Mouse (Mus musculus) midbrain, embryonic 15.5 days (tissue): ENCODE results near the gene Mmrn2. TPM values are rescaled to one million over a fixed set of nuclear protein-coding genes. Genes with fewer than 3 reads are reported as not detected.
A peak's percentile ranks its signal among the peaks of the same experiment; 100 is the strongest.

Experiments used
- ATAC-seq: fragments of 200-750 bp; cut with Nextera tagmentation; replicated peaks from 2 replicates; pipeline ENCODE4 v1.8.0; 2017; ENCODE audit warnings: moderate TSS enrichment
- H3K27ac ChIP-seq: fragments of 300-500 bp; sonication (generic); 2 replicates; pipeline ENCODE4 v1.5.1; 2015; ENCODE audit warnings: mild to moderate bottlenecking, inconsistent platforms
- H3K27me3 ChIP-seq: fragments of 300-500 bp; sonication (generic); replicated peaks from 2 replicates; pipeline ENCODE4 v1.6.1; 2015; ENCODE audit warnings: inconsistent platforms
- H3K36me3 ChIP-seq: fragments of 300-500 bp; sonication (generic); replicated peaks from 2 replicates; pipeline ENCODE4 v1.6.1; 2015; ENCODE audit warnings: inconsistent platforms
- H3K4me1 ChIP-seq: fragments of 300-500 bp; sonication (generic); 2 replicates; pipeline ENCODE4 v1.6.1; 2015; ENCODE audit warnings: inconsistent platforms
- H3K4me2 ChIP-seq: fragments of 300-500 bp; sonication (generic); 2 replicates; pipeline ENCODE4 v1.6.1; 2015; ENCODE audit warnings: inconsistent platforms, mild to moderate bottlenecking, moderate library complexity
- H3K4me3 ChIP-seq: fragments of 300-500 bp; sonication (generic); 2 replicates; pipeline ENCODE4 v1.5.1; 2015; ENCODE audit warnings: mild to moderate bottlenecking, inconsistent platforms
- H3K9ac ChIP-seq: fragments of 300-500 bp; sonication (generic); 2 replicates; pipeline ENCODE4 v1.6.1; 2015; ENCODE audit warnings: mild to moderate bottlenecking, inconsistent platforms
- H3K9me3 ChIP-seq: fragments of 300-500 bp; sonication (generic); 2 replicates; pipeline ENCODE4 v1.6.1; 2016; ENCODE audit warnings: inconsistent platforms
- WGBS: fragments of 180-500 bp; shearing (Covaris S2); methylation state at CpG from one replicate; pipeline ENCODE4 v1.1.7; 2015; ENCODE audit warnings: mixed read lengths; 5-methylcytosine and 5-hydroxymethylcytosine counted together
- polyA plus RNA-seq: library from polyadenylated mRNA; unstranded; fragments of >200 nt; fragmentation: Nextera tagmentation; extraction: Ambion mirVana; gene quantifications from 2 replicates; pipeline ENCODE4 v1.2.1, GENCODE M21; 2015

Mmrn2 gene
- polyA plus RNA-seq, 1 experiment from 2014 or later: 4.7 TPM

DNA sequence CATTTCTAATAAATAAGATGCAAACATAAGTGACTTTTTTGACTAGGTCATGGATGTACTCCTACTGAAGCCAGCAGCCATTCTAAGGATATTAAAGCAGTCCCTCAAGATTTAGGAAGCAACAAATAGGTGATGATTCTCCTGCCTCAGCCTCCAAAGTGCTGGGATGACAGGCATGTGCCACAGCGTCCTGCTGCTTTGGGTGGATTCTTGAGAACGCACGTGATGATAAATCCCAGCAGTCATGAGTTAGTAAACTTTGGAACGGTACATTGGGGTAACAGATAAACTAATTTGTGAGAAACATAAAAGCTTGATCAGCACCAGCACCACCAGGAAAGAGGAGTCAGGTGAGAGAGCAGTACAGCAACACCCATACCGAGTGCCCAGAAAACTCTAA lies 75.2 kb downstream of the Mmrn2 start:
- WGBS: 92% methylated on average over 5 of the region's 5 CpGs
- no peak for ATAC-seq
- H3K27ac ChIP-seq: no peak overlapping the region

DNA sequence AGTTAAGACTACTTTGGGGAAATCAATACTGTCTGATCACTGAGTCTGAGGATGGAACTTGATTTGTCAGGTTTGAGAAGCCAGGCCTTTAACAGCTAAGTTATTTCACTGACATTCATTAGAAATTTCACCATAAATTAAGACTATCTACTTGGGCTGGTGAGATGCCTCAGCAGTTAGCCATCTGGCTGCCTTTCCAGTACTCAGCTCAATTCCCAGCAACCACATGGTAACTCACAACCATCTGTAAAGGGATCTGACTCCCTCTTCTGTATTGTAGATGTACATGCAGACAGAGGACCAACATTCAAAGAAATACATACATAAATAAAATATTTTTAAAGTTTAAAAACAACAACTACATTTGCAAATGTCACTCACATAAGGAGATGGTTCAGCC lies 76.6 kb downstream of the Mmrn2 start:
- Histone ChIP-seq H3K4me2 (no peak overlapping the region), H3K9me3 (no peaks in the 10 kb centered on the region), H3K27ac (no peak overlapping the region), H3K27me3 (no peaks in the 10 kb centered on the region), H3K36me3 (no peaks in the 10 kb centered on the region), H3K9ac (no peak overlapping the region), H3K4me3 (no peak overlapping the region), H3K4me1 (peaks cover 13% of the 10 kb centered on the region)
- ATAC-seq: no peak

More for the DNA sequence above, 75.2 kb downstream of the Mmrn2 start:
- Histone ChIP-seq H3K9ac (no peak overlapping the region), H3K36me3 (no peaks in the 10 kb centered on the region), H3K4me2 (no peak overlapping the region), H3K27me3 (no peaks in the 10 kb centered on the region), H3K9me3 (no peaks in the 10 kb centered on the region), H3K4me3 (no peak overlapping the region), H3K4me1 (peaks cover 13% of the 10 kb centered on the region)

DNA sequence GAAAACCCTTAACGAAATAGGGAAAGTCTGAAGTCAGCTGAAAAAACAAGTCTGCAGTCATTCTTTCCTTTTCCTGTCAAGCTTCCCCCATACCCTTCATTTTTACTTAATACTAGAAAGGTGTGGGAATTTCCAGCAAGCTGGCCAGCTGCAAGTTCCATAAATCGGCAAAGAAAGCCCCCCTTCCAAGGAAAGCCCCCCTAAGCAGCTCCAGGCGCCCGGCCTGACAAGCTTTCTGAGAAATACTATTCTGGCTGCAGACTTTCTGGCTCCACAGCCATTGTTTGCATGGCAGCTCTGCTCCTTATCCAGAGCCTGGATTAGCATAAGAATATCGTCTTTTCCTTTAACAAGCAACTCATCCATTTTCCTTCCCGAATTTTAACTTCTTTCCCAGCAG lies 78.4 kb downstream of the Mmrn2 start:
- Histone ChIP-seq H3K36me3 (no peaks in the 10 kb centered on the region), H3K27me3 (no peaks in the 10 kb centered on the region), H3K9ac (no peak overlapping the region), H3K4me3 (no peak overlapping the region), H3K4me2 (peak overlapping the region; percentile 27), H3K4me1 (peaks cover 13% of the 10 kb centered on the region), H3K27ac (peak overlapping the region; percentile 71), H3K9me3 (no peaks in the 10 kb centered on the region)
- peak; percentile 61 for ATAC-seq
- 4% methylated on average over 6 of the region's 6 CpGs for WGBS

Other genes starting within 250 kb of the Mmrn2 start
- 0.15 and 0.17 TPM in 2 replicates for gene Npy4r, start 223.0 kb upstream of the Mmrn2 start, polyA plus RNA-seq
- 9.2 and 9.7 TPM in 2 replicates for gene Gprin2, start 173.8 kb upstream of the Mmrn2 start, polyA plus RNA-seq
- 0.51 and 0.65 TPM in 2 replicates for gene Syt15, start 155.9 kb upstream of the Mmrn2 start, polyA plus RNA-seq
- 5.2 and 7.0 TPM in 2 replicates for gene Shld2, start 65.0 kb upstream of the Mmrn2 start, polyA plus RNA-seq
- gene Glud1, start 64.7 kb upstream of the Mmrn2 start, polyA plus RNA-seq: 92.5 and 99.2 TPM in 2 replicates
- not detected in 2 replicates for gene Fam25c, start 20.0 kb upstream of the Mmrn2 start, polyA plus RNA-seq
- gene Sncg, start 676 bp upstream of the Mmrn2 start, polyA plus RNA-seq: 36.7 and 45.2 TPM in 2 replicates
- gene Bmpr1a, start 127.9 kb downstream of the Mmrn2 start, polyA plus RNA-seq: 15.2 and 17.5 TPM in 2 replicates
- gene 9230112D13Rik, start 147.3 kb downstream of the Mmrn2 start, polyA plus RNA-seq: not detected in 2 replicates
- gene Ldb3, start 213.2 kb downstream of the Mmrn2 start, polyA plus RNA-seq: 0.57 and 0.78 TPM in 2 replicates
- gene Opn4, start 224.7 kb downstream of the Mmrn2 start, polyA plus RNA-seq: 0.23 TPM in 1 of 2 replicates, not detected in the other